Mouse (Mus musculus) CH12.LX (cell line): ENCODE measurements around the gene Triobp. TPM values are rescaled to one million over a fixed set of nuclear protein-coding genes. Genes with fewer than 3 reads are reported as not detected.

Experiments
- polyA plus RNA-seq: library from polyadenylated mRNA; unstranded; fragments of >175 nt; gene quantifications from 2 replicates; pipeline ENCODE4 v1.2.1, GENCODE M21; 2012; ENCODE audit warnings: low read depth; ENCODE audit not compliant: insufficient read length
- total RNA-seq, 2 experiments: library from RNA; depleted of rRNA; stranded (reverse); fragments of 300-350 nt in 1 of 2; fragments of >200 nt in 1 of 2; gene quantifications; 2 replicates each; pipeline ENCODE4 v1.2.3; 2012 to 2014

Gene Triobp
- total and polyA plus RNA-seq, 3 experiments, result 11.5 to 31.0 (median 25.5) TPM

Other genes with a start within 250 kb of the Triobp start
- not detected in 2 replicates for gene Elfn2, start 229.0 kb upstream of the Triobp start, total RNA-seq (2012; rRNA removed)
- not detected in 2 replicates for gene Elfn2, start 229.0 kb upstream of the Triobp start, total RNA-seq (2014; rRNA removed)
- 0.06 TPM in 1 of 2 replicates, not detected in the other for gene Elfn2, start 229.0 kb upstream of the Triobp start, polyA plus RNA-seq
- 35.2 and 43.2 TPM in 2 replicates for gene Mfng, start 174.2 kb upstream of the Triobp start, total RNA-seq (2012; rRNA removed)
- gene Mfng, start 174.2 kb upstream of the Triobp start, total RNA-seq (2014; rRNA removed), result 46.5 and 52.5 TPM in 2 replicates
- 57.7 and 63.7 TPM in 2 replicates for gene Mfng, start 174.2 kb upstream of the Triobp start, polyA plus RNA-seq
- 0.08 TPM in 1 of 2 replicates, not detected in the other for gene Card10, start 144.7 kb upstream of the Triobp start, total RNA-seq (2012; rRNA removed)
- not detected in 2 replicates for gene Card10, start 144.7 kb upstream of the Triobp start, total RNA-seq (2014; rRNA removed)
- not detected in 2 replicates for gene Card10, start 144.7 kb upstream of the Triobp start, polyA plus RNA-seq
- not detected in 2 replicates for gene Cdc42ep1, start 105.1 kb upstream of the Triobp start, total RNA-seq (2012; rRNA removed)
- not detected in 2 replicates for gene Cdc42ep1, start 105.1 kb upstream of the Triobp start, total RNA-seq (2014; rRNA removed)
- not detected in 2 replicates for gene Cdc42ep1, start 105.1 kb upstream of the Triobp start, polyA plus RNA-seq
- gene Lgals2, start 92.2 kb upstream of the Triobp start, total RNA-seq (2012; rRNA removed), result not detected in 2 replicates
- not detected in 2 replicates for gene Lgals2, start 92.2 kb upstream of the Triobp start, total RNA-seq (2014; rRNA removed)
- gene Lgals2, start 92.2 kb upstream of the Triobp start, polyA plus RNA-seq, result not detected in 2 replicates
- gene Gga1, start 70.5 kb upstream of the Triobp start, total RNA-seq (2012; rRNA removed), result 13.7 and 14.1 TPM in 2 replicates
- gene Gga1, start 70.5 kb upstream of the Triobp start, total RNA-seq (2014; rRNA removed), result 4.6 and 5.7 TPM in 2 replicates
- gene Gga1, start 70.5 kb upstream of the Triobp start, polyA plus RNA-seq, result 23.5 and 24.5 TPM in 2 replicates
- 0.25 and 0.50 TPM in 2 replicates for gene Gm49510, start 48.1 kb upstream of the Triobp start, total RNA-seq (2012; rRNA removed)
- 0.12 and 0.15 TPM in 2 replicates for gene Gm49510, start 48.1 kb upstream of the Triobp start, total RNA-seq (2014; rRNA removed)
- gene Gm49510, start 48.1 kb upstream of the Triobp start, polyA plus RNA-seq, result 0.78 TPM in 1 of 2 replicates, not detected in the other
- 20.6 and 23.8 TPM in 2 replicates for gene Sh3bp1, start 48.0 kb upstream of the Triobp start, total RNA-seq (2012; rRNA removed)
- 12.3 and 15.5 TPM in 2 replicates for gene Sh3bp1, start 48.0 kb upstream of the Triobp start, total RNA-seq (2014; rRNA removed)
- gene Sh3bp1, start 48.0 kb upstream of the Triobp start, polyA plus RNA-seq, result 48.6 and 69.7 TPM in 2 replicates
- gene Pdxp, start 33.8 kb upstream of the Triobp start, total RNA-seq (2012; rRNA removed), result 9.3 and 9.8 TPM in 2 replicates
- 2.8 and 3.1 TPM in 2 replicates for gene Pdxp, start 33.8 kb upstream of the Triobp start, total RNA-seq (2014; rRNA removed)
- 3.4 and 5.4 TPM in 2 replicates for gene Pdxp, start 33.8 kb upstream of the Triobp start, polyA plus RNA-seq
- 735 and 858 TPM in 2 replicates for gene Lgals1, start 21.0 kb upstream of the Triobp start, total RNA-seq (2012; rRNA removed)
- 791 and 805 TPM in 2 replicates for gene Lgals1, start 21.0 kb upstream of the Triobp start, total RNA-seq (2014; rRNA removed)
- 592 and 637 TPM in 2 replicates for gene Lgals1, start 21.0 kb upstream of the Triobp start, polyA plus RNA-seq
- gene Nol12, start 12.8 kb upstream of the Triobp start, total RNA-seq (2012; rRNA removed), result 33.2 and 40.0 TPM in 2 replicates
- gene Nol12, start 12.8 kb upstream of the Triobp start, total RNA-seq (2014; rRNA removed), result 13.2 and 13.7 TPM in 2 replicates
- 89.5 and 91.1 TPM in 2 replicates for gene Nol12, start 12.8 kb upstream of the Triobp start, polyA plus RNA-seq
- gene H1f0, start 80.7 kb downstream of the Triobp start, total RNA-seq (2012; rRNA removed), result 70.6 and 100 TPM in 2 replicates
- 15.9 TPM in 2 replicates for gene H1f0, start 80.7 kb downstream of the Triobp start, total RNA-seq (2014; rRNA removed)
- 11.9 and 12.5 TPM in 2 replicates for gene H1f0, start 80.7 kb downstream of the Triobp start, polyA plus RNA-seq
- 1.6 TPM in 2 replicates for gene Galr3, start 94.2 kb downstream of the Triobp start, total RNA-seq (2012; rRNA removed)
- gene Galr3, start 94.2 kb downstream of the Triobp start, total RNA-seq (2014; rRNA removed), result 0.70 and 0.90 TPM in 2 replicates
- 0.75 and 1.2 TPM in 2 replicates for gene Galr3, start 94.2 kb downstream of the Triobp start, polyA plus RNA-seq
- 37.1 and 38.6 TPM in 2 replicates for gene Ankrd54, start 115.2 kb downstream of the Triobp start, total RNA-seq (2012; rRNA removed)
- gene Ankrd54, start 115.2 kb downstream of the Triobp start, total RNA-seq (2014; rRNA removed), result 23.1 and 26.4 TPM in 2 replicates
- 21.8 and 22.8 TPM in 2 replicates for gene Ankrd54, start 115.2 kb downstream of the Triobp start, polyA plus RNA-seq
- gene Eif3l, start 127.5 kb downstream of the Triobp start, total RNA-seq (2012; rRNA removed), result 323 and 347 TPM in 2 replicates
- 379 and 392 TPM in 2 replicates for gene Eif3l, start 127.5 kb downstream of the Triobp start, total RNA-seq (2014; rRNA removed)
- 303 and 306 TPM in 2 replicates for gene Eif3l, start 127.5 kb downstream of the Triobp start, polyA plus RNA-seq
- 6.3 and 6.7 TPM in 2 replicates for gene Micall1, start 161.2 kb downstream of the Triobp start, total RNA-seq (2012; rRNA removed)
- gene Micall1, start 161.2 kb downstream of the Triobp start, total RNA-seq (2014; rRNA removed), result 1.5 and 1.7 TPM in 2 replicates
- gene Micall1, start 161.2 kb downstream of the Triobp start, polyA plus RNA-seq, result 8.9 and 10.4 TPM in 2 replicates
- gene Polr2f, start 193.3 kb downstream of the Triobp start, total RNA-seq (2012; rRNA removed), result 286 and 376 TPM in 2 replicates
- gene Polr2f, start 193.3 kb downstream of the Triobp start, total RNA-seq (2014; rRNA removed), result 157 and 218 TPM in 2 replicates
- gene Polr2f, start 193.3 kb downstream of the Triobp start, polyA plus RNA-seq, result 414 and 431 TPM in 2 replicates
- gene 1700088E04Rik, start 193.5 kb downstream of the Triobp start, total RNA-seq (2012; rRNA removed), result 1.2 and 2.1 TPM in 2 replicates
- 0.68 and 1.0 TPM in 2 replicates for gene 1700088E04Rik, start 193.5 kb downstream of the Triobp start, total RNA-seq (2014; rRNA removed)
- 3.8 and 4.2 TPM in 2 replicates for gene 1700088E04Rik, start 193.5 kb downstream of the Triobp start, polyA plus RNA-seq
- 0.04 and 0.08 TPM in 2 replicates for gene Sox10, start 217.5 kb downstream of the Triobp start, total RNA-seq (2012; rRNA removed)
- gene Sox10, start 217.5 kb downstream of the Triobp start, total RNA-seq (2014; rRNA removed), result not detected in 2 replicates
- not detected in 2 replicates for gene Sox10, start 217.5 kb downstream of the Triobp start, polyA plus RNA-seq